ENCODE assay signal across 12 mouse cellular contexts in the genomic region with DNA sequence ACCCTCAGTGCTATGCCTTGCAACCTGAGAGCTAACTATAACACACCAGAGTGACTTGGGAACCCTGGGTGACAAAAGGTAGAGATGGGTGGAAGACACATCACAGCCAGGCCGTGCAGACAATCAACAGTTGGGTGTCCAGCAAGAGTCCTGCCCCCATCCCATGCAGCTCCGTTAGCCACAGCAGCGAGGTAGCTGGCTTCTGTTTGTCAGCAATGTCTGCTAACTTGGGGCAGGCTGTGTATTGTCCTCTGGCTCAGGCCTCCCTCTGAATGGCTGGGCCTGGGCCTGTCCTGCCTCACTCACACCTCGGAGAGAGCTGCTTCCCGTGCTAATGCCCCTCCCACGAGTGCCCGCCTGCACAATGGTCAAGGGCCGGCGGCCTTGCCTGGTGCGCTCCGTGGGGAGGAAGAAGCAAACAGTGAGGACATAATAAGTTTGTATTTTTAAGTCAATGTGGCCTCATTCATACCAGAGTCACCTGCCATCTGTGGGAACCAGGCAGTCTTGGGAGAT. TPM values are rescaled to one million over a fixed set of nuclear protein-coding genes. Genes with fewer than 3 reads are reported as not detected.
A peak's percentile ranks its signal among the peaks of the same experiment; 100 is the strongest.
DNase-seq lines count a peak whose midpoint lies in the region; ATAC-seq and TF ChIP-seq lines count a peak whose summit lies in the region.
"Had no signal": no experiment of that assay in that cellular context is flagged by ENCODE, and none has a peak within 500 bp of the region (broad histone marks: within the 10 kb centered on the region; RNA-seq: fewer than 3 reads in every experiment).

No protein-coding gene starts in this region.

- no peak for TF ChIP-seq CTCF in lung, postnatal 0 days (IDR thresholded peaks at IDR 0.05)
- TF ChIP-seq CTCF in lung, adult 2 months (IDR thresholded peaks at IDR 0.05; ENCODE audit: insufficient read depth, low read length): no peak

- no peak for TF ChIP-seq EP300 in lung, postnatal 0 days (IDR thresholded peaks at IDR 0.05)

- H3K36me3 ChIP-seq in heart, embryonic 14.5 days (ENCODE audit: control insufficient read depth, insufficient read depth, low read length): peaks cover 22% of the 10 kb centered on the region
- peaks cover 10% of the 10 kb centered on the region for H3K36me3 ChIP-seq in lung, postnatal 0 days (ENCODE audit: insufficient read depth, low read length)
- H3K36me3 ChIP-seq in limb, embryonic 11.5 days (ENCODE audit: control insufficient read depth, insufficient read depth, low read length): peaks cover 6% of the 10 kb centered on the region; the same call in 1 of the 2 replicates
- H3K36me3 ChIP-seq: midbrain, embryonic 13.5 days; neural tube, embryonic 15.5 days had no signal

- H3K4me1 ChIP-seq in heart, embryonic 14.5 days (ENCODE audit: control insufficient read depth in 2 of 2, insufficient read depth in 2 of 2, low read length in 2 of 2): peaks cover 25 to 42% of the 10 kb centered on the region in 2 experiments
- H3K4me1 ChIP-seq in lung, postnatal 0 days (ENCODE audit: insufficient read depth, low read depth, low read length): peaks cover 24% of the 10 kb centered on the region; the same call in 1 of the 2 replicates
- H3K4me1 ChIP-seq in lung, adult 2 months (ENCODE audit: control insufficient read depth, insufficient read depth, low read length): peaks cover 28% of the 10 kb centered on the region
- peaks cover 29% of the 10 kb centered on the region for H3K4me1 ChIP-seq in limb, embryonic 11.5 days (ENCODE audit: control insufficient read depth, insufficient read depth, low read length)

- TF ChIP-seq POLR2A in lung, adult 2 months (IDR thresholded peaks at IDR 0.05; ENCODE audit: borderline replicate concordance, extremely low read depth, low read depth, low read length): no peak

- H3K27me3 ChIP-seq in heart, embryonic 14.5 days (ENCODE audit: control insufficient read depth, insufficient read depth, low read length): no peaks in the 10 kb centered on the region
- no peaks in the 10 kb centered on the region for H3K27me3 ChIP-seq in lung, postnatal 0 days (replicated peaks; ENCODE audit: insufficient read depth, low read length)
- H3K27me3 ChIP-seq in limb, embryonic 11.5 days (ENCODE audit: control insufficient read depth, insufficient read depth, low read length): no peaks in the 10 kb centered on the region
- H3K27me3 ChIP-seq: midbrain, embryonic 13.5 days; neural tube, embryonic 15.5 days; Patski had no signal

- ATAC-seq in heart, embryonic 14.5 days (ENCODE audit: insufficient number of reproducible peaks, insufficient read depth, low FRiP score, low read depth): 0 out of 2 replicates have a peak, but pooled peaks have one; percentile 47
- ATAC-seq in lung, postnatal 0 days: peak; percentile 46
- ATAC-seq in limb, embryonic 11.5 days (ENCODE audit: insufficient number of reproducible peaks, low FRiP score, low TSS enrichment, low read depth): no peak
- ATAC-seq: intestine, embryonic 16.5 days; midbrain, embryonic 13.5 days; Patski had no signal

- H3K9ac ChIP-seq in heart, embryonic 14.5 days (ENCODE audit: low read length): no peak overlapping the region; the same call in 1 of the 2 replicates
- H3K9ac ChIP-seq in lung, postnatal 0 days (replicated peaks; ENCODE audit: low read depth): no peak overlapping the region
- no peak overlapping the region for H3K9ac ChIP-seq in limb, embryonic 11.5 days (ENCODE audit: low read length)
- H3K9ac ChIP-seq: midbrain, embryonic 13.5 days; neural tube, embryonic 15.5 days had no signal

- no peak for DNase-seq in heart, adult 8-10 months (ENCODE audit: low spot score)
- no peak for DNase-seq in lung, postnatal 0 days (ENCODE audit: low spot score)
- no peak for DNase-seq in lung, adult 2 months
- DNase-seq in limb, embryonic 11.5 days (ENCODE audit: low spot score): peak; percentile 55
- DNase-seq in lung, postnatal 4 days: peak; percentile 56 to 78
- no peak for DNase-seq in frontal cortex, postnatal 25 days (ENCODE audit: low spot score in 2 of 2)
- DNase-seq: adrenal gland, adult 2 months had no signal

- peak overlapping the region; percentile 18 to 56; a peak in 3 of 4 replicates for H3K27ac ChIP-seq in heart, embryonic 14.5 days (replicated peaks in 1 of 2; ENCODE audit: control insufficient read depth in 1 of 2, insufficient read depth in 1 of 2, low read depth in 2 of 2, low read length in 2 of 2)
- H3K27ac ChIP-seq in lung, postnatal 0 days (ENCODE audit: low read length): no peak overlapping the region
- H3K27ac ChIP-seq in limb, embryonic 11.5 days (replicated peaks; ENCODE audit: low read depth, low read length): no peak overlapping the region
- H3K27ac ChIP-seq: midbrain, embryonic 13.5 days; neural tube, embryonic 15.5 days had no signal

- H3K9me3 ChIP-seq in heart, embryonic 14.5 days (ENCODE audit: control insufficient read depth, low read length): no peaks in the 10 kb centered on the region
- no peaks in the 10 kb centered on the region for H3K9me3 ChIP-seq in lung, postnatal 0 days (ENCODE audit: low read length)
- no peaks in the 10 kb centered on the region for H3K9me3 ChIP-seq in limb, embryonic 11.5 days (ENCODE audit: control insufficient read depth, low read length)
- H3K9me3 ChIP-seq: midbrain, embryonic 13.5 days; neural tube, embryonic 15.5 days had no signal

- no peak overlapping the region for H3K4me3 ChIP-seq in heart, embryonic 14.5 days (ENCODE audit: control insufficient read depth in 1 of 2, insufficient read depth in 1 of 2, low read depth in 1 of 2, low read length in 2 of 2)
- no peak overlapping the region for H3K4me3 ChIP-seq in lung, postnatal 0 days (ENCODE audit: low read depth, low read length)
- no peak overlapping the region for H3K4me3 ChIP-seq in lung, adult 2 months (replicated peaks; ENCODE audit: extremely low read depth, low read depth, low read length)
- no peak overlapping the region for H3K4me3 ChIP-seq in limb, embryonic 11.5 days (ENCODE audit: low read depth, low read length)
- H3K4me3 ChIP-seq: midbrain, embryonic 13.5 days; neural tube, embryonic 15.5 days had no signal

- WGBS in heart, embryonic 14.5 days: 24% methylated on average over 11 of the region's 11 CpGs
- 43% methylated on average over 11 of the region's 11 CpGs for WGBS in lung, postnatal 0 days
- 39% methylated on average over 11 of the region's 11 CpGs for WGBS in lung, adult 2 months
- 49% methylated on average over 11 of the region's 11 CpGs for WGBS in limb, embryonic 11.5 days

- no peak overlapping the region for H3K4me2 ChIP-seq in heart, embryonic 14.5 days (ENCODE audit: low read length)
- no peak overlapping the region for H3K4me2 ChIP-seq in lung, postnatal 0 days (replicated peaks; ENCODE audit: low read depth, low read length)
- H3K4me2 ChIP-seq in limb, embryonic 11.5 days (ENCODE audit: low read depth, severe bottlenecking): no peak overlapping the region
- H3K4me2 ChIP-seq: midbrain, embryonic 13.5 days; neural tube, embryonic 15.5 days had no signal

RNA-seq across cellular contexts. Expression of a gene that starts 14.9 kb away (rescaled TPM):
- polyA plus RNA-seq in heart, embryonic 14.5 days (2014; fragmentation: Nextera tagmentation; extraction: Ambion mirVana): 10.7 and 12.3 TPM in 2 replicates
- total RNA-seq in heart, adult 8-10 months (2022): 10 to 100 TPM; 12.1 to 15.3 (median 13.0) TPM
- 23.5 and 24.4 TPM in 2 replicates for polyA plus RNA-seq in lung, postnatal 0 days (2015; fragmentation: Nextera tagmentation; extraction: Ambion mirVana)
- 23.3 and 30.6 TPM in 2 replicates for polyA plus RNA-seq in lung, adult 2 months (2012; rRNA removed)
- 14.5 and 16.8 TPM in 2 replicates for polyA plus RNA-seq in limb, embryonic 11.5 days (2014; fragmentation: Nextera tagmentation; extraction: Ambion mirVana)

RNA-seq across cellular contexts. Expression of a gene that starts 48.9 kb away (rescaled TPM):
- 7.8 TPM in 2 replicates for polyA plus RNA-seq in heart, embryonic 14.5 days (2014; fragmentation: Nextera tagmentation; extraction: Ambion mirVana)
- 10 to 100 TPM; 22.6 to 26.7 (median 25.3) TPM for total RNA-seq in heart, adult 8-10 months (2022)
- polyA plus RNA-seq in lung, postnatal 0 days (2015; fragmentation: Nextera tagmentation; extraction: Ambion mirVana): 2.9 and 3.0 TPM in 2 replicates
- polyA plus RNA-seq in lung, adult 2 months (2012; rRNA removed): 14.5 and 15.7 TPM in 2 replicates
- polyA plus RNA-seq in limb, embryonic 11.5 days (2014; fragmentation: Nextera tagmentation; extraction: Ambion mirVana): 2.2 and 2.6 TPM in 2 replicates

Comparison
In these comparisons a context has a peak if more than half of its experiments do, and no peak if none do; other contexts are left out.
1. DNase-seq: peak in limb, embryonic 11.5 days (single experiment) and lung, postnatal 4 days (2 of 2); none in heart, adult 8-10 months (single experiment), lung, postnatal 0 days (single experiment), lung, adult 2 months (single experiment) and frontal cortex, postnatal 25 days (0 of 2).
2. H3K27ac ChIP-seq: peak in heart, embryonic 14.5 days (2 of 2); none in lung, postnatal 0 days (single experiment) and limb, embryonic 11.5 days (single experiment).